Mouse (Mus musculus) frontal cortex, postnatal 25 days (tissue): ENCODE measurements around the gene Gdpgp1.

Experiments used
- DNase-seq, 2 experiments: peaks; one replicate each; pipeline ENCODE4 v3.0.0; 2022; ENCODE audit warnings: low spot score in 2 of 2

The Gdpgp1 gene

DNA sequence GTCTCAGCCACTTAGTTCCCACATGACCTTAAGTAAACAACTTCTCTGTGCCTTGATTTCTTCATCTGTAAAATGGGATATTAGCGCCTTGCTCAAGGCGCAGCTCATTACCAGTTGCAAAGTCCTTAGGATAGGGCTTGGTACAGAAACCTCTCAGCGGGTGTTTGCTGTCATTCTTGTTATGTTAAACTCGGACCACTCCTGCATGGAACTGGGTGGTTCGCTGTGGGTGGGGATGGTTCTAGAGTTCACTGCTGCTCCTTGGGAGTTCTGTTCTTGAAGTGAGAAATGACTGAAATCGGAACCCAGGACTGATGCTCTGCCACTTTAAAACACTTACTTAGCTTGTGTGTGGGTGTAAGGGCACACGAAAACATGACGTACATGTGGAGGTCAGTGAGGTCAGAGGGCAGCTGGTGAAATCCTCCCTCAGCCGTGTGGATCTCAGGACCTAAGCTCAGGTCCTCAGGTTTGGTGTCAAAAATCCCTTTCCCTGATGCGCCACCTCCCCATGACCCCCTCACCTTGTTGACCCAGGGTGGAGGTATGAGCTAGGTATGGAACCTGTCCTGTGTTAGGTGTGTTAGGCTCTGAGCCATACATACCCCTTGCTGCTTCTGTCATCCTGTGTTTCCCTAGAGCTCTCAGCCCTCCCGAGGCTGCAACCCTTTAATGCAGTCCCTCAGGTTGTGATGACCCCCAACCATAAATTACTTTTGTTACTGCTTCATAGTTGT, 32.6 kb upstream of the Gdpgp1 start:
- no peak for DNase-seq

GRCm38 (mm10) chr7:80200588-80200945, 32.1 kb upstream of the Gdpgp1 start:
- no peak for DNase-seq

DNA sequence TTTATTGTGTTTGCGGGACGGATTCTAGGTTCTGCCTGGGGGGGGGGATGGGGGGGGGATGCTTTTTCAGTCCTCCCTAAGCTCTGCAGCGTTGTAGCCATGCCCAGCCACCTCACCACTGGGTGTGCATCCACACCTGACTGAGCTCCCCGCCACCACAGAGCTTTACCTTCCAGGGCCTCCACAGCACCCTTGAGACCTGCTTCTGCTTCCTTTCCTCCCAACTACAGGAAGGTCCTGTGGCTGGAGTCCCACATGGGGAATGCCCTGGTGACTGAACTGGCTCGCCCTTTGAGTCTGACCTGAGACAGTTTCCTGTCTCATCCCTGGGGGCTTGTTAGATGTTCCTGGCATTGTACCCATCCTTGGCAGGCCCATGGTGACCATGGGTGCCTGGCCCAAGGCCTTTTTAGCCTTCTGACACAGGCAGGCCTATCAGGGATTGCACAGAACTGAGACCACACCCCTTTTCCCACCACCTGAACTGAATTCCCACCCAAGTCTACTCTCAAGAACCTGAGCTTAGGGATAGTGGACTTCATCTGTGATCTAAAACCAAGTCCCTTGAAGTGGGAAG, 31.6 kb upstream of the Gdpgp1 start:
- no peak for DNase-seq

DNA sequence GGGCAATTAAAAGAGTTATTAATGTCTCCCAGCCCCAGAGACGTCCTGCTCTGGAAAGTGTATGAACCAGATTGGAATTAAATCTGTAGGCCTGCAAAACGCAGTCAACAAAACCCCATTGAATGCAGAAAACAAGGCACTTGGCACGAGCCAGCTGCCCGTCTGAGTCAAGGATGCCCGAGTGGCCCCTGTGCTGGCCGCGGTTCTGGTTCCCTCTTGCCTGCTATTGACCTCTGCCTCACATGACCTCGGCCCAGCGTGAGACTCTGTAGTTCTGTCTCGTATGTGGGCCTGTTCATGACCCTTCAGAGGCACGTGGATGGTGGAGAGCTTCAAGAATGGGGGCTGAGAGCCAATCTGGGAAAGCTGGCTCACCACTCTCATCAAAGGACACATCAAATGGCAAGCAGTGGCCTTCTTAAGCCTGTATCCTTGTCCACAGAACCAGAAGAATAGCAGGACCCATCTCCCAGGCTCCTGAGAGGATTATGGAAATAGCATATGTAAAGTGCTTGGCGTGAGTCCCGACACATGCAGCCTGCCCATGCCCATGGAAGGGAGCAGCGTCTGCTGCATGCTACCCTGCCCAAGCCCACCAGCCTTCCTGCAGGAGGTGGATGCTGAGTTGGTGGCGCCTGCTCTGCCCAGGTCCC, 30.7 kb upstream of the Gdpgp1 start:
- DNase-seq = no peak

GRCm38 (mm10) chr7:80202961-80203360, 29.7 kb upstream of the Gdpgp1 start:
- DNase-seq = no peak

DNA sequence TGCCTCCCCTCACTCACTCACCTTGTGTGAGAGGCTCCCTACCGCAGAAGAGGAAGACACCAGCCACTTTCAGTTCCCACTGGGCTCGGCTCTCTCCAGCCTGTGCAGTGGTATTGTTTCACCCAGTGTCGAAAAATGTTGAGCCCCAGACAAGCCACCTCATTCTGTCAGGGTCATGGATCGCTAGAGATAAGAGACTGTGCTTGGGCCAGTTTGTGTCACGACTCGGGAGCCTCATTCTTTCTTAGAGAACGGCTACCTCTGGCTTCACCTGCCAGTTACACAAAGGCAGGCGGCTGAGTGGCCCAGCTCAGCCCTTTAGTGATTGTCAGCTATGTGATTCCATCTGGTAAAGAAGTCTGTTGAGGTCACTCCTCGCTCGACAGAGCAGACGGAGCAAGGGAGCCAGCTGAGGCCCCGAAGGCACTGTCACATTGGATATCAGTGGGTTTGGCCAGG, 29.0 kb upstream of the Gdpgp1 start:
- no peak for DNase-seq

DNA sequence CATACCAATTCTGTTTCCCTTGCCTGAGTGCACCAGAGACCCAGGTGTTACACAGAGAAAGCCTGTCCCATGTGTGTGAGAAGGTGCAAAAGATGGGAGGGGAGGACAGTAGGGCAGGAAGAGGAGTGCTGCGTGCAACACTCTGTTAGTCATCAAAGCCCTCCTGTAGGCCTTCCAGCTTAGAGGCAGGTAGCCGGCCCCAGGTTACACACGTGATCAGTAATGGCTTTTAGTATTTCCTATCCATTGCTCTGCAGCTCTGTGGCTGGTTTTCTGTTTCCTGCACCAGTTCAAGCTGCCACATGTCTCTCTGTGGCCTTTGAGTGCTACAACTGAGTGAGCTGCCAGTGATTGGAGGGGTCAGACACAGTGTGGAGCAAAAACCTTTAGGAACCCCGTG, 28.3 kb upstream of the Gdpgp1 start:
- no peak for DNase-seq

- DNase-seq = no peak
Measured at GRCm38 (mm10) chr7:80204961-80205360, 27.7 kb upstream of the Gdpgp1 start.

GRCm38 (mm10) chr7:80205705-80206589, 26.7 kb upstream of the Gdpgp1 start:
- no peak for DNase-seq

DNA sequence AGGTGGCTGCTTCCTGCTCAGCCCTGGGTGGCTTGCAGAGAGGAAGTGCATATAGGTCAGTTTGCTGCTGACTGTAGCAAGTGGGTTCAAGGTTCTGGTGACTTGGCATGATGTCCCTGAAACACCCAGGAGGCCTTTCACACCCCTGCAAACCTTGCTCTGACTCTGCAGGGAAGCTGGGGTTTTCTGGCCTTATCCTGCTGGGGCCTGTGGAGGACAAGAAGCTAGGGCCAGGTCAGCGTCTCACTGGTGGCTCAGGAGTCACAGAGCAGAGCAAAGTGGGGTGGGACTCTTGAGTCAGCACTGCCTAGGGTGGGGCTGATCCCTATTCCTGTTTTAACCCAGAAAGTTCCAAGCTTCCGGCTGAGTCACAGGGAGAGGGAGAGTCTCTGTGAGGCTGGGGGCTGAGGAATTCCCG, 25.3 kb upstream of the Gdpgp1 start:
- no peak for DNase-seq

DNA sequence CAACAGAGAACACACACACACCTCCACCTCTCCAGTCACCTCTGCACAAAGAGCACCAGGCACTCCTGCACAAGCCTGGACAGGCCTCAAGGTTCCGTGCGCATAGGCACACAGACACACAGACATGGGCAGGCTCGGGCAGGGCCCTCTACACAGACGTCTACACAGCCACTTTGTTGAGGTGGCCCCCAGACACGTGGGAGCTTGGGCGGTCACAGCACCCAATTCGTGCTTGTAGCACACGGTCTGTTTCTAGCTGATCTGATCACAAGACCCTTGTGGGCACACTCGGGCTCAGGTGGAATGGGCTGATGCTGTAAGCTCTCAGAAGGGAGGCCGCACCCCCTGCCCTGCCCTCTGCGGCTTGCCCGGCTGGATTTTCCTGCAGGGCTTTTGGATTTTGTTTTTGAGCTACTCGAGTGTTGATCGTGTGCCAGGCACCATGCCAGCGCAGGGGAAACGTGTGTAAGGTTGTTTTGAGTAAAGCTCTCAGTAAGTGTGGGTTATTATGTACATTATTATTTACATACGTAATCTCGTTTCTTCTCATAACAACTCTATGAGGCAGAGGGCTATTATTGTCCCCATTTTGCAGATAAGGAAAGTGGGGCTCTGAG, 24.5 kb upstream of the Gdpgp1 start:
- no peak for DNase-seq

GRCm38 (mm10) chr7:80208738-80209430, 23.8 kb upstream of the Gdpgp1 start:
- DNase-seq = no peak

- DNase-seq = no peak
Measured at GRCm38 (mm10) chr7:80209669-80210068, 23.0 kb upstream of the Gdpgp1 start.

DNA sequence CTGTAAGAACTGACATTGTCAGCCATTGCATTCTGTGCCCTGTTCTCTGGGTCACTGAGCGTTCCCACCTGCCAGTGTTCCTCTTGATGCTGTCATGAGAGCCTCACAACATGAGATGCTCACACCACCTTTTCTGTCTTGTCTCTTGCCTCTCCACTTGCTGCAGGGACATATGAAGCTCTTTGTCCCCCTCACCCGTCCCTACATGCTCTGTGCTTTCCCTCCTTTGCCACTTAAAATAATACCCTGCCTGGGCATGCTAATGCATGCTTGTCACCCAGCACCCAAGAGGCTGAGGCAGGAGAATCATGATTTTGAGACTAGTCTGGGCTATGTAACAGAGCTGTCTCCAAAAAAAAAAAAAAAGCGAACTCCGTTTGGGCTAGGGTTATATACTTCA, 21.7 kb upstream of the Gdpgp1 start:
- DNase-seq = no peak

DNA sequence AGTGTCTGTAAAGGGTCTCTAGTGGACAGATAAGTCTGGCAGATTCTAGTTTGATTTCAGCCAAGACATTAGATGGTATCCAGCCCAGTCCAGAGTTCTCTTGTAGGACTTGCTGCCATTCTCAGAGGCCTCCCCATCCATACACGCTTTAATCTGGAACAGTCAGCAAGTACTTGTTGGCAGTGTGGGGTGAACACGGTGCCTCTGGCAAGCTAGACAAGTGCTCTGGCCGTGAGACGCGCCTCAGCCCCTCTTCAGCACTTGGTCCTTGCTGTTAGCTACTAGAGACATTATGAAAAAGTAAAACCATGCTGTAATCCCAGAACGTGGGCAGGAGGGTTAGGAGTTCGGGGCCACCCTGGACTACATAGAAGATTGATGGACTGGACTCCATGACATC, 19.1 kb upstream of the Gdpgp1 start:
- DNase-seq = no peak

GRCm38 (mm10) chr7:80214459-80214858, 18.2 kb upstream of the Gdpgp1 start:
- DNase-seq = no peak

DNA sequence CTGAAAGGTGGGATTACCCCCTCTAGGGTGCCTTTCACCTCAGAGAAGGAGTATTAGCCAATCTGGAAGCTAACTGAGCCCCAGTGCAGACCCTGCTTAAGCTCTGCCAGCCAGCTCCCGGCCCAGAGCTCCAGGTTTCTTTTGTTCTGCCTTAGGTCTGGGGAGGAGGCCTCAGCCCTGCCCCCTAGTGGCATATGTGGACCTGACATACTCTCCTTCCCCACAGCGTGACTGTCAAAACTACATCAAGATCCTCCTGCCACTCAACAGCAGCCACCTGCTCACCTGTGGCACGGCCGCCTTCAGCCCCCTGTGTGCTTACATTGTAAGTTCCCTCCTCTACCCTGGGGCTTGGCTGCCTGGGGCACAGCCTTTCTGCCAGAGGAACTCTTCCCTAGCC, 17.3 kb upstream of the Gdpgp1 start:
- peak; percentile 59 to 60 for DNase-seq

DNA sequence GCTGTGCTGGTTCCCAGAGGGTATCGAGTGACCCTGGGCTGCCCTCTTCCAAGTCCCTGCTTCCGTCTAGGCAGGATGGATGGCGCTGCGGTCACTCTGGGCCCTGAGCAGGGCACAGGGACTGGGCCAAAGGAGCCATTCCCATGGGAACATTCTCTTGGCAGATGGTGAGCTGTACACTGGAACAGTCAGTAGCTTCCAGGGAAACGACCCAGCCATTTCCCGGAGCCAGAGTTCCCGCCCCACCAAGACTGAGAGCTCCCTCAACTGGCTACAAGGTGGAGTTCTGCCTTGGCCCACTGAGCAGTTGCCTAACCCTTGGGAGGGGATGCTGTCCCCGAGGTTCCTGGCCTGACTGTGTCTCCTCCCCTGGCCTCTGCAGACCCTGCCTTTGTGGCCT, 16.1 kb upstream of the Gdpgp1 start:
- no peak for DNase-seq

DNA sequence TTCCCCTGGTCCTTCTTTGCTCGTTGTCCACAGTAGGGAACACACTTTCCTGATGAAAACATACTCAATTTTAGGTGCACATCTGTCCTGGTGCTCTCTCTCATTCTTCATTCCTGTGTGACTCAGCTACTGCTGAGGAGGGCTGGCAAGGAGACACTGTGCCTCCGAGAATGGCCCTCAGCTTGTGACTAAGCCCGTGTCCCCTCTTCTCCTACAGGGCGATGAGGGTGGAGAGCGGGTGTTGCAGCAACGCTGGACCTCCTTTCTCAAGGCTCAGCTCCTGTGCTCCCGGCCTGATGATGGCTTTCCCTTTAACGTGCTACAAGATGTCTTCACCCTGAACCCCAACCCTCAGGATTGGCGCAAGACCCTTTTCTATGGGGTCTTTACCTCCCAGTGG, 14.0 kb upstream of the Gdpgp1 start:
- no peak for DNase-seq

DNA sequence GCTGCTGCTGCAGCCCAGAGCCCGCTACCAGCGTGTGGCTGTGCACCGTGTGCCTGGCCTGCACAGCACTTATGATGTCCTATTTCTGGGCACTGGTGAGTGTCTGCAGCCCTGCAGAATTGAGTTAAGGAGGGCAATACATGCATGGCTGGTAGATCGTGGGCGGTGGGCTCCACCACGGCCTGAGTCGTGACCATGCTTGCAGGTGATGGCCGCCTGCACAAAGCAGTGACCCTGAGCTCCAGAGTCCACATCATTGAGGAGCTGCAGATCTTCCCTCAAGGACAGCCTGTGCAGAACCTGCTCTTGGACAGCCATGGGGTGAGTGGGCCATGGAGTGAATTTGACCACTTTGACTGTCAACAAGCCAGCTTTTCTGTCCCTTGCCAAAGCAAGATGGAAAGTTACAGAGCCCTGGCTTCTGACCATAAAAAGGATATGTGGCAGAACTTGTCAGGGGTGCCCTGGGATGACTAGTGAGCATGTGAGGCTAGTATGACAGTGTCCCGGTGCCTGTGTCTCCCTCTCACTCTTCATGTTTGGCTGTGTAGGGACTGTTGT, 12.3 kb upstream of the Gdpgp1 start:
- DNase-seq = no peak
